Mouse (Mus musculus) limb, embryonic 11.5 days (tissue): Measurements from ENCODE around the gene Lpp. TPM values are rescaled to one million over a fixed set of nuclear protein-coding genes. Genes with fewer than 3 reads are reported as not detected.

Source experiments
- ATAC-seq: fragments of 200-750 bp; cut with Nextera tagmentation; 2 replicates; pipeline ENCODE4 v1.8.0; 2017; ENCODE audit warnings: low read depth; ENCODE audit not compliant: insufficient number of reproducible peaks, low FRiP score, low TSS enrichment
- DNase-seq: peaks from one replicate; pipeline ENCODE4 v3.0.0-alpha.2; 2015; ENCODE audit warnings: low spot score
- H3K27ac ChIP-seq: fragments of 300-500 bp; sonication (generic); replicated peaks from 2 replicates; pipeline ENCODE4 v1.5.1; 2014; ENCODE audit warnings: low read depth, mild to moderate bottlenecking, low read length
- H3K27me3 ChIP-seq: fragments of 300-500 bp; sonication (generic); 2 replicates; pipeline ENCODE4 v1.6.1; 2014; ENCODE audit warnings: mild to moderate bottlenecking, low read length, mixed read lengths; ENCODE audit not compliant: control insufficient read depth, insufficient read depth
- H3K36me3 ChIP-seq: fragments of 300-500 bp; sonication (generic); 2 replicates; pipeline ENCODE4 v1.6.1; 2014; ENCODE audit warnings: mild to moderate bottlenecking, low read length, moderate library complexity, mixed read lengths; ENCODE audit not compliant: control insufficient read depth, insufficient read depth
- H3K4me1 ChIP-seq: fragments of 300-500 bp; sonication (generic); 2 replicates; pipeline ENCODE4 v1.6.1; 2014; ENCODE audit warnings: low read length, mixed read lengths; ENCODE audit not compliant: control insufficient read depth, insufficient read depth
- H3K4me2 ChIP-seq: fragments of 300-500 bp; sonication (generic); 2 replicates; pipeline ENCODE4 v1.6.1; 2014; ENCODE audit warnings: low read depth, mild to moderate bottlenecking, moderate library complexity; ENCODE audit not compliant: severe bottlenecking
- H3K4me3 ChIP-seq: fragments of 300-500 bp; sonication (generic); 2 replicates; pipeline ENCODE4 v1.5.1; 2014; ENCODE audit warnings: low read depth, low read length
- H3K9ac ChIP-seq: fragments of 300-500 bp; sonication (generic); 2 replicates; pipeline ENCODE4 v1.6.1; 2014; ENCODE audit warnings: mild to moderate bottlenecking, low read length
- H3K9me3 ChIP-seq: fragments of 300-500 bp; sonication (generic); 2 replicates; pipeline ENCODE4 v1.6.1; 2016; ENCODE audit warnings: low read length; ENCODE audit not compliant: control insufficient read depth
- WGBS: fragments of 180-500 bp; shearing (Covaris S2); extraction: QIAGEN DNeasy Blood & Tissue Kit; methylation state at CpG from one replicate; pipeline ENCODE4 v1.1.7; 2014; 5-methylcytosine and 5-hydroxymethylcytosine counted together
- polyA plus RNA-seq: library from polyadenylated mRNA; unstranded; fragments of >200 nt; fragmentation: Nextera tagmentation; extraction: Ambion mirVana; gene quantifications from 2 replicates; pipeline ENCODE4 v1.2.1, GENCODE M21; 2014

The Lpp gene
- polyA plus RNA-seq, result 38.2 and 44.0 TPM in 2 replicates

GRCm38 (mm10) chr16:24392651-24393555, at the start of gene Lpp:
Lpp (plus strand) TSS chr16:24393507.
- Histone ChIP-seq H3K27ac (peak within 1 kb of the TSS; percentile 97), H3K9ac (peak within 1 kb of the TSS; percentile 97), H3K4me1 (peaks cover 18% of the 10 kb centered on the region), H3K4me3 (peak within 1 kb of the TSS; percentile 76), H3K36me3 (no peaks in the 10 kb centered on the region), H3K4me2 (peak within 1 kb of the TSS; percentile 45), H3K9me3 (no peaks in the 10 kb centered on the region), H3K27me3 (no peaks in the 10 kb centered on the region)
- DNase-seq, result peak; percentile 87
- WGBS, result 2% methylated on average over 38 of the region's 42 CpGs
- ATAC-seq, result peak; percentile 91

DNA sequence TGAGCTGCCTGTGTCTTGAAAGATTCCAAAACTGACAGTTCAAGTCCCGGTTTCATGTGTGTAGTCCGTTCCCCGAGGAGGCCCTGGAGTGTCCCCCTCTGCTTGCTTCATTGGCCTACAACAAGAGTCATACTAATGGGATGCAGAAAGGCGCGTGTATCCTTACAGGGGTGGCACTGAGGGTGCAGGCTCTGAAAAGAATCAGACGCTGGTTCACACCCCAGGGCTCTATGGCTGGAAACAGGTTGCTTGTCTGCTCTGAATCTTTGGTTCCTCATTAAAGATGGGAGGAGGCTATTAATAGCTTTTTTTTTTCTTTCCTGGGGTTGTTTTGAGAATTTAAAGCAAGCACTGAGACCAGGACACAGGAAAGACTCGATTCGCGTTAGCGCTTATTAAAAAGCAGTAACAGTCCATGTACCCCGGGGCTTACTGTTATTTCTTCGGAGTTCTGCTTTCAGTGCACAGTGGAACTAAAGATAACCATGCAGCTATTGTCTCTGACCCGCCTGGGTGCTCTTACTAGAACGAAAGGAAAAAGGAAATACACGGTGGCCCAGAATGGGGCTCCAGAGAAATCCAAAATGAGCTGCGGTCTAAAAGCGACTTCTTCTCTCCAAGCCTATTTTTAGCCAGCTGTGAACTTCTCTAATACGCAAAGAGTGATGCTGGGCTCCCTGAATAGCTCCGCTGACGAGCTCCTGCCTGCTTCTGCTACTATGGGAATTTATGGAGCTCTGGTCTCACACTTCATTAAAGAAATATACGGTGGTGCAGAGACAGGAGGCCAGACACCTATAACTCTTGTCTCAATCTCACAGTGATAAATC, 45.5 kb upstream of the Lpp start:
- no peaks in the 10 kb centered on the region for H3K36me3 ChIP-seq
- no peak overlapping the region for H3K27ac ChIP-seq
- no peak overlapping the region for H3K9ac ChIP-seq
- no peak overlapping the region for H3K4me3 ChIP-seq
- ATAC-seq (no peak), DNase-seq (peak; percentile 45)
- H3K4me2 ChIP-seq, result peak overlapping the region; percentile 25
- no peaks in the 10 kb centered on the region for H3K9me3 ChIP-seq
- no peaks in the 10 kb centered on the region for H3K27me3 ChIP-seq
- peaks cover 4% of the 10 kb centered on the region for H3K4me1 ChIP-seq
- WGBS, result 39% methylated on average over 21 of the region's 21 CpGs

DNA sequence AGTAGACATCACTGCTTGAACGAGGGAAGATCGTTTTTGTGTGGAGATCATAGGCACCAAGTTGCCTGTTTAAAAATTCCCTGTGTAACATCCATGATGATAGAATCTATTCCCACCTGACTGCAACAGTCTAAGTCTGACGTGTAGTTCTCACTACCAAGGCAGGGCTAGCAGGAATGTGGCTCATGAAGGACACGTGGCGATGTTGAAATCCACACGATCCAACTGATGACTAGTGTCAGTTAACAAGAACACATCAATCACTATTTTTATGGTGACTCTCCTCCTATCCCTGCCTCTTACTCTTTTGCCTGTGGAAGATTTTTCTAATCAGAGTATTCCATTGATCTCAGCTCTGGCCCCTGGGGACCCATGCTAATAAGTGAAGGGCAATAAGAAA, 43.0 kb upstream of the Lpp start:
- DNase-seq (no peak), ATAC-seq (no peak)
- no peaks in the 10 kb centered on the region for H3K27me3 ChIP-seq
- no peak overlapping the region for H3K4me2 ChIP-seq
- no peak overlapping the region for H3K27ac ChIP-seq
- 68% methylated on average over 6 of the region's 6 CpGs for WGBS
- no peaks in the 10 kb centered on the region for H3K9me3 ChIP-seq
- peaks cover 4% of the 10 kb centered on the region for H3K4me1 ChIP-seq
- H3K4me3 ChIP-seq, result no peak overlapping the region
- H3K9ac ChIP-seq, result no peak overlapping the region
- H3K36me3 ChIP-seq, result no peaks in the 10 kb centered on the region

DNA sequence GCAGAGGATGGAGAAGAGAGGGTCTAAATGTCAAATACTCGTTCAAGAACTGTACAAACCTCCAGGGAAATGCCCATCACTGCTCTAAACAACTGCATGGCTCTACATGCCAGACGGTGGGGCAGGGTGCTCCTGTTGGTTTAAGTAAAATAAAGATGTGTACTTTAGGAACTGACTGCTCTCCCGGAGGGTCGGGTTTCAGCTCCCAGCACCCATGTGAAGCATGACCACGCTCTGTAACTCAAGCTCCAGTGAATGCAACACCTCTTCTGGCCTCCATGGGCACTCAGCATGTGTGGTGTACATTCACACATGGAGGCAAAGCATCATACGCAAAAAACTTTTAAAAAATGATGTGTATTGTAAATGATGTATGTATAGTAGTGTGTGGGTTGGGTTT, 42.6 kb upstream of the Lpp start:
- Histone ChIP-seq H3K36me3 (no peaks in the 10 kb centered on the region), H3K9me3 (no peaks in the 10 kb centered on the region), H3K27me3 (no peaks in the 10 kb centered on the region), H3K9ac (no peak overlapping the region), H3K27ac (no peak overlapping the region), H3K4me2 (no peak overlapping the region), H3K4me1 (peaks cover 4% of the 10 kb centered on the region), H3K4me3 (no peak overlapping the region)
- DNase-seq (no peak), ATAC-seq (no peak)
- 69% methylated on average over 6 of the region's 6 CpGs for WGBS

DNA sequence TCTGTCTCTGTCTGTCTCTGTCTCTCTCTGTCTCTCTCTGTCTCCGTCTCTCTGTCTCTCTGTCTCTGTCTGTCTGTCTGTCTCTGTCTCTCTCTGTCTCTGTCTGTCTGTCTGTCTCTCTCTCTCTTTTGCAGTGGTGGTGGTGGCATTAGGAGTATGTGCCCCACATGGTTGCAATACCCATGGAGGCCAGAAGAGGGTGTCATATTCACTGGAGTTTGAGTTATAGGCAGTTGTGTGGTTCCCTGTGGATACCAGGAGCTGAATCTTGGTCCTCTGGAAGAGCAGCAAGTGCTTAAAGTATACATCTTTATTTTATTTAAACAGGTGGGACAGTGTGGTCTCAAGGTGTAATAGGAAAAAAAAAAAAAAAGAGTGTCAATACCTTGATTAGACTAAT, 41.5 kb upstream of the Lpp start:
- 92% methylated on average over 1 of the region's 1 CpGs for WGBS
- Histone ChIP-seq H3K9me3 (no peaks in the 10 kb centered on the region), H3K9ac (no peak overlapping the region), H3K4me3 (no peak overlapping the region), H3K4me2 (no peak overlapping the region), H3K27ac (no peak overlapping the region), H3K36me3 (no peaks in the 10 kb centered on the region), H3K27me3 (no peaks in the 10 kb centered on the region), H3K4me1 (peaks cover 4% of the 10 kb centered on the region)
- ATAC-seq (no peak), DNase-seq (no peak)

DNA sequence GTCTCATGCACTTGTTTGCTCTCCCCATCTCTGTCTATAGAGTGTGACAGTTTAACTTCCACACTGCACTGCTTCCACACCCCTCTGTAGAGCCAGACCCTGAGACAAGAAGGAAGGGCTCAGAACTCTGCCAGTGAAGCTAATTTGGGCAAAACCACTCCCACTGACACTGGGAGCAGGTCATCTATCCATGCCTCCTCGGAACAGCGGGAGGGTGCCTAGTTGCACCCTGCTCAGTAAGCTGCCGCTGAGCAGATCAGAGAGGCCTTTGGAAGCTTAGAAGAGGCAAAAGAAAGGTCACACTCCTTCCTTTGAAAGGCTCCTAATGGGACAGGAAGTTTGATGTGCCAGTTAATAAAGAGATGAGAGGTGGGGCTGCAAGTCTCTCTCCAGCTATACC, 39.5 kb upstream of the Lpp start:
- H3K27ac ChIP-seq, result no peak overlapping the region
- no peak overlapping the region for H3K4me3 ChIP-seq
- DNase-seq (no peak), ATAC-seq (no peak)
- WGBS, result 9% methylated on average over 3 of the region's 3 CpGs
- no peak overlapping the region for H3K9ac ChIP-seq
- H3K4me2 ChIP-seq, result no peak overlapping the region
- no peaks in the 10 kb centered on the region for H3K27me3 ChIP-seq
- no peaks in the 10 kb centered on the region for H3K9me3 ChIP-seq
- H3K36me3 ChIP-seq, result no peaks in the 10 kb centered on the region
- H3K4me1 ChIP-seq, result no peaks in the 10 kb centered on the region

DNA sequence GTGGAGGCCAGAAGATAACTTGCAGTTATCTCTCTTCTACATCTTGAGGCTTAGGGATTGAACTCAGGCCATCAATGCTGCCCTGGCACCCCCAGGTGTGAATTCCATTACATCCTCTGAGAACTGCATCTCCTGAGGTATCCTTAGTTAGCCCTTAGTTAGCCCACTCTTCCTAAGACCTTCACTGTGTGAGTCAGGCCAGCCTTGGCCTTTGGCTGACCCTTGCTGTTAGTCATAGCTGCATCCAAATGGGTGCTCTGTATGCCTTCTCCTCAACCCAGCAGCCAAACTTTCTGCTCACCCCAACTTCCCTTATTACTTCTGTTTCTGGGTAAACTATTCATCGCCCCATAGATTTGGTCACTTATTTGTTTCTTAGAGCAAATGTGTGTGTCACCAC, 31.6 kb upstream of the Lpp start:
- H3K4me2 ChIP-seq, result no peak overlapping the region
- no peak overlapping the region for H3K27ac ChIP-seq
- H3K9me3 ChIP-seq, result no peaks in the 10 kb centered on the region
- ATAC-seq, result no peak
- H3K4me3 ChIP-seq, result no peak overlapping the region
- no peak for DNase-seq
- H3K4me1 ChIP-seq, result no peaks in the 10 kb centered on the region
- no peaks in the 10 kb centered on the region for H3K36me3 ChIP-seq
- H3K9ac ChIP-seq, result no peak overlapping the region
- H3K27me3 ChIP-seq, result no peaks in the 10 kb centered on the region
- WGBS, result 94% methylated on average over 1 of the region's 1 CpGs

DNA sequence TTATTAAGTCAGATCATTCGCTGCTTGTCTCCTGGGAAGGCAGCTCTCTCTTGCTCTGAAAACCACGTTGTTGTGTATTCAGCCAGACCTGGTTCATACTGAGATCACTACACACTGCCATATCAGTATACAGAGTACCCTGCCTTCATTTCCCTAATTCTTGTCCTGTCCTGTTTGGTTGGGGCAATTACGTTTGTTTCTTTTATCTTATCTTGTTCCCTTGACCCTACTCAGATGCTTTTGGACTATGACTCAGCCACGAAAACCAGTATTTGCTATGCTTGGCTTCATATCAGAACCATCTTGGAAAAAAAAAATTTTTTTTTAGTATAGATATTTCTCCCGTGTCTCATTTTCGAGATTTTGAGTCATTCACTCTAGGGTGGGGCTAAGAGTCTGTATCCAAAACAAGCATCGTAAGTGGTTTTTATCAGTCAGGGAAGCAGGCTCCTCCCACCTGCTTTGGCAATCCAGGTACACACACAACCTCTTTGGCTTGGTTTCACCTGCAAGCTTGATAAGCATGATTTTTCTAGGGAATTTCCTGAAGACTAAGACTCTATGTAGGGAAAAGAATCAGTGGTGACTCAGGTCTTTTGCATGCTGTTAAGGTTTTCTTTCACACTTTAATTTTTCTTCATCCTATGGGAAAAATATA, 29.1 kb upstream of the Lpp start:
- ATAC-seq, result no peak
- H3K27ac ChIP-seq, result no peak overlapping the region
- no peaks in the 10 kb centered on the region for H3K27me3 ChIP-seq
- no peak for DNase-seq
- 0 out of 2 replicates have a peak, but pooled peaks cover 2% of the 10 kb centered on the region for H3K4me1 ChIP-seq
- no peak overlapping the region for H3K4me2 ChIP-seq
- no peak overlapping the region for H3K9ac ChIP-seq
- no peaks in the 10 kb centered on the region for H3K36me3 ChIP-seq
- WGBS, result 85% methylated on average over 7 of the region's 7 CpGs
- H3K9me3 ChIP-seq, result no peaks in the 10 kb centered on the region
- no peak overlapping the region for H3K4me3 ChIP-seq
